Mouse (Mus musculus) C2C12 (cell line): ENCODE data around the gene Fam172a. TPM values are rescaled to one million over a fixed set of nuclear protein-coding genes. Genes with fewer than 3 reads are reported as not detected.

ENCODE experiments used
- H3K27me3 ChIP-seq: one replicate; pipeline ENCODE4 v1.6.1; 2011; ENCODE audit not compliant: control insufficient read depth, insufficient read depth, insufficient read length
- H3K36me3 ChIP-seq: one replicate; pipeline ENCODE4 v1.6.1; 2011; ENCODE audit not compliant: control insufficient read depth, insufficient read depth
- H3K4me3 ChIP-seq: one replicate; pipeline ENCODE4 v1.5.1; 2011; ENCODE audit warnings: mild to moderate bottlenecking, control low read depth; ENCODE audit not compliant: poor library complexity, insufficient read depth, severe bottlenecking
- H3K79me2 ChIP-seq: one replicate; pipeline ENCODE4 v1.6.1; 2011; ENCODE audit not compliant: control insufficient read depth, insufficient read depth
- H3K79me3 ChIP-seq: one replicate; pipeline ENCODE4 v1.6.1; 2011; ENCODE audit warnings: low read depth, control low read depth
- H3ac ChIP-seq: one replicate; pipeline ENCODE3; 2011; ENCODE audit warnings: low read depth; ENCODE audit not compliant: control insufficient read depth, insufficient read length
- CEBPB ChIP-seq: IDR thresholded peaks from one replicate; pipeline ENCODE4 v1.6.1; 2011; ENCODE audit warnings: low read depth, mild to moderate bottlenecking, control low read depth, moderate library complexity
- CTCF ChIP-seq: IDR thresholded peaks from one replicate; pipeline ENCODE4 v1.5.1; 2011; ENCODE audit not compliant: control insufficient read depth, insufficient read depth, insufficient read length
- FOSL1 ChIP-seq: IDR thresholded peaks from one replicate; pipeline ENCODE4 v1.8.0; 2011; ENCODE audit warnings: mild to moderate bottlenecking, low read length; ENCODE audit not compliant: poor library complexity, insufficient read depth, severe bottlenecking
- MAX ChIP-seq: IDR thresholded peaks from one replicate; pipeline ENCODE4 v1.6.1; 2011; ENCODE audit warnings: mild to moderate bottlenecking, control low read depth
- MYOD1 ChIP-seq: IDR thresholded peaks from one replicate; pipeline ENCODE4 v1.6.1; 2011; ENCODE audit warnings: low read depth; ENCODE audit not compliant: control insufficient read depth, insufficient read length
- MYOG ChIP-seq: IDR thresholded peaks from one replicate; pipeline ENCODE4 v1.6.1; 2011; ENCODE audit not compliant: control insufficient read depth, insufficient read length; ENCODE audit errors: extremely low read depth
- USF1 ChIP-seq: IDR thresholded peaks from one replicate; pipeline ENCODE4 v1.6.1; 2011; ENCODE audit warnings: low read depth, mild to moderate bottlenecking, control low read depth, moderate library complexity
- polyA plus RNA-seq: library from polyadenylated mRNA; unstranded; fragments of >200 nt; fragmentation: generic; extraction: Trizol; gene quantifications from one replicate; pipeline ENCODE4 v1.2.1, GENCODE M21; 2012; ENCODE audit warnings: missing spikeins

The Fam172a gene
- polyA plus RNA-seq, 1 experiment: 4.9 TPM

GRCm38 (mm10) chr13:78200991-78201870 is 499.4 kb downstream of the Fam172a start:
- Histone ChIP-seq H3K79me2 (peaks cover 40% of the 10 kb centered on the region), H3K27me3 (no peaks in the 10 kb centered on the region), H3K79me3 (peaks cover 9% of the 10 kb centered on the region), H3K4me3 (peak overlapping the region; percentile 59), H3ac (no peak overlapping the region), H3K36me3 (no peaks in the 10 kb centered on the region)
- TF ChIP-seq FOSL1: no peak
- peak; percentile 54 for TF ChIP-seq MAX
- peak; percentile 98 for TF ChIP-seq CTCF

GRCm38 (mm10) chr13:78201871-78202565 is 500.2 kb downstream of the Fam172a start:
- H3ac ChIP-seq: peak overlapping the region; percentile 25
- peaks cover 42% of the 10 kb centered on the region for H3K79me2 ChIP-seq
- H3K79me3 ChIP-seq: peaks cover 8% of the 10 kb centered on the region
- TF ChIP-seq MAX: no peak
- no peak for TF ChIP-seq USF1
- TF ChIP-seq CEBPB: no peak
- no peak for TF ChIP-seq CTCF
- no peak for TF ChIP-seq FOSL1
- no peak for TF ChIP-seq MYOD1
- TF ChIP-seq MYOG: no peak
- H3K27me3 ChIP-seq: no peaks in the 10 kb centered on the region
- H3K4me3 ChIP-seq: peak overlapping the region; percentile 59
- H3K36me3 ChIP-seq: no peaks in the 10 kb centered on the region

DNA sequence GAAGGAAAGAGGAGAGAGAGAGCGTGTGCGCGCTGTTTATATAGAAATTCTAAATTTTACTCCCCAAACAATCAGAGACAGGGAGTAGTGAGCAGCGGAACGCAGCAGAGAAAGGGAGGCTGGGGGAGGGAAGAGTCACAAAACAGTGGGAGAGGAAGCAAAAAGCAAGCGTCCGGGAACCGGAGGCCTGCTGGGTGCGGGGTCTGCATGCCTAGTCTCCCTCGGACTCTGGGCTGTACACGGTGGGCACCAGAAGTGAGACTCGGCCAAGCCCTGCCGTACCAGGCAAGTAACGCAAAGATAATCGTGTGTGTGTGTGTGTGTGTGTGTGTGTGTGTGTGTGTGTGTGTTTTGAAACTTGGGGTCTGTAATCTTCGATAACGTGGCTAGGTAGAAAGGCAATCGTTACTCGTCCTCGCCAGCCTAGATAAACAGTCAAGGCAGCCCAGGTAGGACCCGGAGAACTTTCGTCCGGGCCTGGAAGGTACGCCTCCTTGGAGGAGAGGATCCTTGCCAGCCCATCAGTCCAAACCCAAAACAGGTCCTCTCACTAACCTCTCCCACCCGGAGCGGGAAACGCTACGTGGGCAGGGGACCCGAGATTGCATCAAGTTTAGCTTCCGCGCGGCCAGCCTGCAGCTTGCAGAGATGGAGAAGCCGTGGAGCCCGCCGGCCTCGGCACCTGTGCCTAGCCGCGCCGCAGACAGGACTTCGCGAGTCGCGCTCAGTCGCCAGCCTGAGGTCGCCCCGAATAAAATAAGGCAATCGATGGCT is 500.9 kb downstream of the Fam172a start:
- Histone ChIP-seq H3ac (peak overlapping the region; percentile 54), H3K79me2 (peaks cover 34% of the 10 kb centered on the region), H3K4me3 (peak overlapping the region; percentile 59), H3K27me3 (no peaks in the 10 kb centered on the region), H3K36me3 (no peaks in the 10 kb centered on the region), H3K79me3 (peaks cover 4% of the 10 kb centered on the region)
- TF ChIP-seq MYOG: no peak
- TF ChIP-seq CEBPB: no peak
- TF ChIP-seq MYOD1: no peak
- no peak for TF ChIP-seq MAX
- no peak for TF ChIP-seq FOSL1
- TF ChIP-seq CTCF: no peak
- TF ChIP-seq USF1: no peak

GRCm38 (mm10) chr13:78203348-78204061 is 501.7 kb downstream of the Fam172a start:
- TF ChIP-seq MYOG: no peak
- TF ChIP-seq MYOD1: no peak
- TF ChIP-seq FOSL1: no peak
- no peak for TF ChIP-seq USF1
- TF ChIP-seq CEBPB: no peak
- Histone ChIP-seq H3K36me3 (no peaks in the 10 kb centered on the region), H3K4me3 (peak overlapping the region; percentile 59), H3K79me3 (peaks cover 4% of the 10 kb centered on the region), H3K27me3 (no peaks in the 10 kb centered on the region), H3K79me2 (peaks cover 28% of the 10 kb centered on the region), H3ac (peak overlapping the region; percentile 71)

- TF ChIP-seq MYOD1: no peak
- TF ChIP-seq MAX: no peak
- TF ChIP-seq CEBPB: no peak
- Histone ChIP-seq H3K4me3 (no peak overlapping the region), H3K27me3 (no peaks in the 10 kb centered on the region)
Observed at GRCm38 (mm10) chr13:78205426-78205825, 503.6 kb downstream of the Fam172a start.

More at GRCm38 (mm10) chr13:78205426-78205825, 503.6 kb downstream of the Fam172a start:
- Histone ChIP-seq H3ac (no peak overlapping the region), H3K79me3 (peaks cover 4% of the 10 kb centered on the region), H3K79me2 (peaks cover 28% of the 10 kb centered on the region), H3K36me3 (peaks cover 7% of the 10 kb centered on the region)
